ENCODE assay signal across 20 mouse cellular contexts in genomic region chr4:95097942-95098721, GRCm38 (mm10). TPM values are rescaled to one million over a fixed set of nuclear protein-coding genes. Genes with fewer than 3 reads are reported as not detected.
DNase-seq lines count a peak whose midpoint lies in the region; ATAC-seq and TF ChIP-seq lines count a peak whose summit lies in the region.
"Had no signal": no experiment of that assay in that cellular context is flagged by ENCODE, and none has a peak within 500 bp of the region (broad histone marks: within the 10 kb centered on the region; RNA-seq: fewer than 3 reads in every experiment).

No protein-coding gene starts in this region.

- peak overlapping the region; percentile 71 for H3K27ac ChIP-seq in embryonic facial prominence, embryonic 13.5 days
- no peak overlapping the region for H3K27ac ChIP-seq in limb, embryonic 14.5 days (replicated peaks; ENCODE audit: low read depth, low read length)
- H3K27ac ChIP-seq: gastrocnemius, adult 2 months; neural tube, embryonic 13.5 days; stomach, embryonic 15.5 days had no signal

- WGBS in embryonic facial prominence, embryonic 13.5 days, result 26% methylated on average over 10 of the region's 10 CpGs
- WGBS in limb, embryonic 14.5 days, result 34% methylated on average over 10 of the region's 10 CpGs

- H3K4me2 ChIP-seq in embryonic facial prominence, embryonic 13.5 days, result peak overlapping the region; percentile 5; the same call in 1 of the 2 replicates
- no peak overlapping the region for H3K4me2 ChIP-seq in limb, embryonic 14.5 days (replicated peaks; ENCODE audit: low read depth, low read length, severe bottlenecking)
- H3K4me2 ChIP-seq: heart, embryonic 12.5 days; neural tube, embryonic 13.5 days; stomach, embryonic 15.5 days had no signal

- H3K9me3 ChIP-seq in embryonic facial prominence, embryonic 13.5 days, result peaks cover 8% of the 10 kb centered on the region
- 0 out of 2 replicates have a peak, but pooled peaks cover 4% of the 10 kb centered on the region for H3K9me3 ChIP-seq in limb, embryonic 14.5 days (ENCODE audit: control insufficient read depth, low read length)
- H3K9me3 ChIP-seq: stomach, embryonic 15.5 days had no signal

- intact Hi-C loops in left cerebral cortex, postnatal 4 days (cut with DNase I), result no loop called here
- intact Hi-C loops in left cerebral cortex, postnatal 36 days (cut with DNase I), result no loop called here

- TF ChIP-seq POLR2A in limb, embryonic 14.5 days (IDR thresholded peaks at IDR 0.05; ENCODE audit: borderline replicate concordance, extremely low read depth, insufficient read depth, insufficient read length), result no peak

- no peaks in the 10 kb centered on the region for H3K27me3 ChIP-seq in embryonic facial prominence, embryonic 13.5 days
- no peaks in the 10 kb centered on the region for H3K27me3 ChIP-seq in limb, embryonic 14.5 days (ENCODE audit: control insufficient read depth, insufficient read depth, low read length)
- H3K27me3 ChIP-seq: heart, embryonic 12.5 days; neural tube, embryonic 13.5 days; stomach, embryonic 15.5 days had no signal

- ATAC-seq in embryonic facial prominence, embryonic 13.5 days (ENCODE audit: insufficient number of reproducible peaks, insufficient read depth, low FRiP score, low TSS enrichment, low read depth), result 0 out of 2 replicates have a peak, but pooled peaks have one; percentile 43
- 0 out of 2 replicates have a peak, but pooled peaks have one; percentile 26 for ATAC-seq in limb, embryonic 14.5 days (ENCODE audit: low FRiP score, low read depth)
- no peak for ATAC-seq in erythroblast, adult 5-6 weeks (replicated peaks; ENCODE audit: low FRiP score, poor library complexity, severe bottlenecking)
- ATAC-seq: intestine, embryonic 16.5 days; lung, postnatal 0 days had no signal

- no peak overlapping the region for H3K4me3 ChIP-seq in embryonic facial prominence, embryonic 13.5 days
- no peak overlapping the region for H3K4me3 ChIP-seq in limb, embryonic 14.5 days (replicated peaks; ENCODE audit: low read length)
- H3K4me3 ChIP-seq: gastrocnemius, adult 2 months; heart, embryonic 12.5 days; neural tube, embryonic 13.5 days; stomach, embryonic 15.5 days had no signal

- peaks cover 33% of the 10 kb centered on the region for H3K4me1 ChIP-seq in embryonic facial prominence, embryonic 13.5 days
- H3K4me1 ChIP-seq in limb, embryonic 14.5 days (ENCODE audit: control insufficient read depth, insufficient read depth, low read length), result peaks cover 22% of the 10 kb centered on the region

- no peaks in the 10 kb centered on the region for H3K36me3 ChIP-seq in embryonic facial prominence, embryonic 13.5 days
- H3K36me3 ChIP-seq in limb, embryonic 14.5 days (ENCODE audit: control insufficient read depth, insufficient read depth, low read length), result no peaks in the 10 kb centered on the region
- H3K36me3 ChIP-seq: heart, embryonic 12.5 days; neural tube, embryonic 13.5 days; stomach, embryonic 15.5 days had no signal

- no peak overlapping the region for H3K9ac ChIP-seq in embryonic facial prominence, embryonic 13.5 days
- no peak overlapping the region for H3K9ac ChIP-seq in limb, embryonic 14.5 days (ENCODE audit: low read depth, low read length, severe bottlenecking)
- H3K9ac ChIP-seq: heart, embryonic 12.5 days; neural tube, embryonic 13.5 days; stomach, embryonic 15.5 days had no signal

- peak; percentile 38 for DNase-seq in adrenal gland, adult 2 months
- DNase-seq in adrenal gland, postnatal 25 days, result no peak
- peak; percentile 17 for DNase-seq in left cerebral cortex, postnatal 4 days
- no peak for DNase-seq in left cerebral cortex, postnatal 36 days (ENCODE audit: low spot score in 2 of 2)
- DNase-seq in limb, embryonic 14.5 days (ENCODE audit: low spot score), result no peak
- DNase-seq in thymus, postnatal 36 days, result no peak
- DNase-seq: adrenal gland, postnatal 10 days; cerebellum, adult 9-11 months; gastrocnemius, adult 2 months; kidney, postnatal 36 days; layer of hippocampus, postnatal 36 days; liver; midbrain, embryonic 14.5 days had no signal

RNA-seq across cellular contexts. Expression of gene Jun, which starts 46.1 kb away (rescaled TPM):
- total RNA-seq in adrenal gland, adult 2 months (2021), result 100 to 1,000 TPM; 137 to 233 TPM
- 187 and 234 TPM in 2 replicates for polyA plus RNA-seq in adrenal gland, adult 2 months (2012; rRNA removed)
- 114 and 133 TPM in 2 replicates for total RNA-seq in adrenal gland, postnatal 25 days (2021)
- total RNA-seq in left cerebral cortex, postnatal 4 days (2021), result 10 to 100 TPM; 35.5 to 37.4 TPM
- total RNA-seq in left cerebral cortex, postnatal 36 days (2021), result 10 to 100 TPM; 48.6 to 79.9 TPM
- 56.3 and 61.2 TPM in 2 replicates for polyA plus RNA-seq in embryonic facial prominence, embryonic 13.5 days (2015; fragmentation: Nextera tagmentation; extraction: Ambion mirVana)
- polyA plus RNA-seq in limb, embryonic 14.5 days (2012; rRNA removed), result 65.3 and 91.6 TPM in 2 replicates
- polyA plus RNA-seq in limb, embryonic 14.5 days (2014; fragmentation: Nextera tagmentation; extraction: Ambion mirVana), result 50.6 and 56.2 TPM in 2 replicates
- 8.8 and 11.5 TPM in 2 replicates for total RNA-seq in erythroblast, adult 5-6 weeks (2015; ENCODE audit: low replicate concordance)
- total RNA-seq in erythroblast, adult 5-6 weeks (2017; ENCODE audit: low replicate concordance), result 13.4 and 21.8 TPM in 2 replicates

Comparison
In these comparisons a context has a peak if more than half of its experiments do, and no peak if none do; other contexts are left out.
1. DNase-seq: peak in adrenal gland, adult 2 months (single experiment) and left cerebral cortex, postnatal 4 days (single experiment); none in adrenal gland, postnatal 25 days (single experiment), left cerebral cortex, postnatal 36 days (0 of 2), limb, embryonic 14.5 days (single experiment) and thymus, postnatal 36 days (0 of 2).